Mouse (Mus musculus): ENCODE results near the gene Osbpl2. TPM values are rescaled to one million over a fixed set of nuclear protein-coding genes. Genes with fewer than 3 reads are reported as not detected.

Gene Osbpl2
- total and polyA plus RNA-seq, 2 experiments = 14.0 to 21.9 TPM

DNA sequence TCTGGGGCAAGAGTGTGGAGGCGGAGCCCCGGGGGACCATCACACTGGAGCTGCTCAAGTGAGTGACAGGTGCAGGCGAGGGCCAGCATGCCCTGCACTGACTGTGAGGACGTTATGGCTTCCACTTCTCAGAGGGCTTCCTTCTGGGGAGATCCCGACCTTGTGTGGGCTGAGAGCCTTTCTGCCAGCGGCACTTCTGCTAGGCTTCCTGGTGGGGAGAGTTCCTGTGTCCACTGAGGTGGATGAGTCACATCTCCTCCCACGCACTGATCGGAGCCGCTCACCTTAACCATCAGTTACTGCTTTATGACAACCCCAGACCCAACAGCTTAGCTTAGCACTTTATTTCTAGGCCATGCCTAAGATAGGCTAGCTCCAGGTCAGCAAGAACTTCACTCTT, 29.4 kb downstream of the Osbpl2 start:
- DNase-seq (ENCODE audit: extremely low read depth, low read depth, low spot score) = no peak
- WGBS = 84% methylated on average over 9 of the region's 9 CpGs
- H3K36me3 ChIP-seq (ENCODE audit: control insufficient read depth, insufficient read depth, low read length) = peaks cover 51% of the 10 kb centered on the region
- no peak overlapping the region for H3K4me3 ChIP-seq (ENCODE audit: insufficient read depth, low read depth, low read length)
- no peak overlapping the region for H3K27ac ChIP-seq (replicated peaks; ENCODE audit: insufficient read depth, low read depth, low read length)
- H3K27me3 ChIP-seq (ENCODE audit: control insufficient read depth, insufficient read depth, low read length) = no peaks in the 10 kb centered on the region
- no peaks in the 10 kb centered on the region for H3K79me2 ChIP-seq (ENCODE audit: control insufficient read depth, insufficient read depth, low read length)
- TF ChIP-seq CTCF (IDR thresholded peaks at IDR 0.05; ENCODE audit: low read depth, low read length) = no peak
- TF ChIP-seq POLR2A (IDR thresholded peaks at IDR 0.05; ENCODE audit: extremely low read depth, insufficient read depth, low read length) = no peak
- H3K9ac ChIP-seq (ENCODE audit: low read depth, low read length) = no peak overlapping the region
- H3K4me1 ChIP-seq (ENCODE audit: control insufficient read depth, insufficient read depth, low read length) = peaks cover 2% of the 10 kb centered on the region

DNA sequence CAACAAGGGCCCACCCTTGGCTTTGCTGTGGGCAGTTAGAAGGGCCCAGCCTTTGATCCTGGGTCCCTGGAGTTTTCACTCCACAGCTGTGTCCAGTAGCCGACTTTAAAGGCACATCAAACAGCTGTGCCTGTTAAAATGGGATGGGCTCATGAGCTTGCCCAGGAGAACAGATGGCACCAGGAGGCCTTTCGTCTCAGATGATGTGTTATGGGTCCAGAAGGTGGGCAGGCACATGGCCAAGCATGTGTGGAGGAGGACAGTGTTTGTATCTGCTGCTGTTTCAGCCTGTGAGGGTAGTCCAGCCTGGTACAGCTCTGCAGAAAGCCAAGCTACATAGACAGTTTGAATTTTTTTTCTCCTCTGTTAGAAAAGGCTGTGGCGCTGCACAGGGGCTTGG, 35.7 kb downstream of the Osbpl2 start:
- 91% methylated on average over 3 of the region's 3 CpGs for WGBS
- Histone ChIP-seq H3K9ac (ENCODE audit: low read depth, low read length) (no peak overlapping the region), H3K27ac (replicated peaks; ENCODE audit: insufficient read depth, low read depth, low read length) (no peak overlapping the region), H3K4me1 (ENCODE audit: control insufficient read depth, insufficient read depth, low read length) (peaks cover 2% of the 10 kb centered on the region), H3K36me3 (ENCODE audit: control insufficient read depth, insufficient read depth, low read length) (peaks cover 43% of the 10 kb centered on the region; the same call in 1 of the 2 replicates), H3K27me3 (ENCODE audit: control insufficient read depth, insufficient read depth, low read length) (no peaks in the 10 kb centered on the region), H3K4me3 (ENCODE audit: insufficient read depth, low read depth, low read length) (no peak overlapping the region), H3K79me2 (ENCODE audit: control insufficient read depth, insufficient read depth, low read length) (no peaks in the 10 kb centered on the region)
- no peak for DNase-seq (ENCODE audit: extremely low read depth, low read depth, low spot score)
- TF ChIP-seq CTCF (IDR thresholded peaks at IDR 0.05; ENCODE audit: low read depth, low read length) (no peak), POLR2A (IDR thresholded peaks at IDR 0.05; ENCODE audit: extremely low read depth, insufficient read depth, low read length) (no peak)

DNA sequence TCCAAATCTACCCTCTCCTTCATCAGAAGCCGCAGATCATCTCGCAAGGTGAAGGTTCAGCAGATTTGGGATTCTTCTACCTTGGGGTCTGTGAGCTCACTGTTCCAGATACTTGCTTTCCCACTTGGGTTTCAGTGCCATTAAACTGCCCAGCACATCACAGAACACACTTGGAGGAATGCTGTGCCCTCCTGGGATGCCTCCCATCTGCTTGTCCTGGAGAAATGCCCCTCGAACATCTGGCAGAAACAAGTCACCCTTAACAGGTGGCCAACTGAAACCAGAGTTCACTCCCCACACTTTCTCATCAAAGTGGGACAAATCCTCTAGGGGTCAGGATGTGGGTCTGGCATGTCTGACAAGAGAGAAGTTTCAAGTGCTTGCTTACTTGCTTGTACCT, 39.5 kb downstream of the Osbpl2 start:
- WGBS = 93% methylated on average over 3 of the region's 3 CpGs
- no peak for DNase-seq (ENCODE audit: extremely low read depth, low read depth, low spot score)
- H3K36me3 ChIP-seq (ENCODE audit: control insufficient read depth, insufficient read depth, low read length) = peaks cover 51% of the 10 kb centered on the region

DNA sequence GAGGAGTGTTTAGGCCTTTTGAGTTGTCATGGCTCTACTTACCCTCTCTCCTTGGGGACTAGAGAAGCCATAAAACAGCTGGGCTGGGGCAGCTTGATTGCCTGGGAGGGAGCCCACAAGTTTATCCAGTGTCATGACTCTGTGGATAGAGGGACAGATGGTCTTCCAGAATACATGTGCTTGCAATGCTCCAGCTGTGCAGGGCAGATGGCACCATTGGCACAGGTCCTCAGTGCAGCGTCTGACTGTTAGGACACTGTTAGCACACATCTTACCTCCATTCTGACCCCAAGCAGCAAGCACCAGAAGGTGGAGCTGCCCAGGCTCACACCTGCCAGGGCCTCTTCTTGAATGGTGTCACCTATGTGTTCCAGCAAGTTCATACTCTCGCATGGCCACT, 46.7 kb downstream of the Osbpl2 start:
- WGBS = 89% methylated on average over 2 of the region's 2 CpGs
- DNase-seq (ENCODE audit: extremely low read depth, low read depth, low spot score) = no peak
- peaks cover 6% of the 10 kb centered on the region; the same call in 1 of the 2 replicates for H3K4me1 ChIP-seq (ENCODE audit: control insufficient read depth, insufficient read depth, low read length)
- no peaks in the 10 kb centered on the region for H3K27me3 ChIP-seq (ENCODE audit: control insufficient read depth, insufficient read depth, low read length)
- no peak overlapping the region for H3K9ac ChIP-seq (ENCODE audit: low read depth, low read length)
- H3K36me3 ChIP-seq (ENCODE audit: control insufficient read depth, insufficient read depth, low read length) = peaks cover 22% of the 10 kb centered on the region
- H3K4me3 ChIP-seq (ENCODE audit: insufficient read depth, low read depth, low read length) = no peak overlapping the region
- H3K27ac ChIP-seq (replicated peaks; ENCODE audit: insufficient read depth, low read depth, low read length) = no peak overlapping the region
- TF ChIP-seq CTCF (IDR thresholded peaks at IDR 0.05; ENCODE audit: low read depth, low read length) (no peak), POLR2A (IDR thresholded peaks at IDR 0.05; ENCODE audit: extremely low read depth, insufficient read depth, low read length) (no peak)
- H3K79me2 ChIP-seq (ENCODE audit: control insufficient read depth, insufficient read depth, low read length) = no peaks in the 10 kb centered on the region

More for the DNA sequence above, 39.5 kb downstream of the Osbpl2 start:
- Histone ChIP-seq H3K4me1 (ENCODE audit: control insufficient read depth, insufficient read depth, low read length) (no peaks in the 10 kb centered on the region), H3K4me3 (ENCODE audit: insufficient read depth, low read depth, low read length) (no peak overlapping the region), H3K9ac (ENCODE audit: low read depth, low read length) (no peak overlapping the region), H3K27me3 (ENCODE audit: control insufficient read depth, insufficient read depth, low read length) (no peaks in the 10 kb centered on the region), H3K79me2 (ENCODE audit: control insufficient read depth, insufficient read depth, low read length) (no peaks in the 10 kb centered on the region), H3K27ac (replicated peaks; ENCODE audit: insufficient read depth, low read depth, low read length) (no peak overlapping the region)
- TF ChIP-seq CTCF (IDR thresholded peaks at IDR 0.05; ENCODE audit: low read depth, low read length) = no peak
- no peak for TF ChIP-seq POLR2A (IDR thresholded peaks at IDR 0.05; ENCODE audit: extremely low read depth, insufficient read depth, low read length)

DNA sequence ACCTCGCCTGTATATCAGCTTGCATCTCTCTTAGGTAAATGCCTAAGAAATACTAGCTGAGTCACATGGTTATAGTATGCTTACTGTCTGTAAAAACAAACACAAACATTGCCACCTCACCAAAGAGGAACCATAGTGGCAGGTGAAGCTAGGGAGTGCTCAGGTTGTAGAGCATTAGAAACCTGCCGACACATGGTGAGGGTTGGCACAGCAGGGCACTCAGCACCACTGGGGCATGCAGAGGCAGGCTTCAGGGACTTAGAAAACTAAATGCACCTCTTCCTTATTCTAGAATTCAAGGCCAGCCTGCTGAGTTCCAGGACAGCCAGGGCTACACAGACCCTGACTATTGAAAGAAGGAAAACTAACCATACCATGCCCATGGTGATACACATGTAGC, 47.8 kb downstream of the Osbpl2 start:
- 89% methylated on average over 2 of the region's 2 CpGs for WGBS
- Histone ChIP-seq H3K9ac (ENCODE audit: low read depth, low read length) (no peak overlapping the region), H3K36me3 (ENCODE audit: control insufficient read depth, insufficient read depth, low read length) (peaks cover 14% of the 10 kb centered on the region), H3K27ac (replicated peaks; ENCODE audit: insufficient read depth, low read depth, low read length) (no peak overlapping the region), H3K79me2 (ENCODE audit: control insufficient read depth, insufficient read depth, low read length) (peaks cover 4% of the 10 kb centered on the region), H3K4me3 (ENCODE audit: insufficient read depth, low read depth, low read length) (no peak overlapping the region), H3K27me3 (ENCODE audit: control insufficient read depth, insufficient read depth, low read length) (no peaks in the 10 kb centered on the region), H3K4me1 (ENCODE audit: control insufficient read depth, insufficient read depth, low read length) (peaks cover 8% of the 10 kb centered on the region; the same call in 1 of the 2 replicates)
- DNase-seq (ENCODE audit: extremely low read depth, low read depth, low spot score) = no peak
- no peak for TF ChIP-seq CTCF (IDR thresholded peaks at IDR 0.05; ENCODE audit: low read depth, low read length)
- no peak for TF ChIP-seq POLR2A (IDR thresholded peaks at IDR 0.05; ENCODE audit: extremely low read depth, insufficient read depth, low read length)

DNA sequence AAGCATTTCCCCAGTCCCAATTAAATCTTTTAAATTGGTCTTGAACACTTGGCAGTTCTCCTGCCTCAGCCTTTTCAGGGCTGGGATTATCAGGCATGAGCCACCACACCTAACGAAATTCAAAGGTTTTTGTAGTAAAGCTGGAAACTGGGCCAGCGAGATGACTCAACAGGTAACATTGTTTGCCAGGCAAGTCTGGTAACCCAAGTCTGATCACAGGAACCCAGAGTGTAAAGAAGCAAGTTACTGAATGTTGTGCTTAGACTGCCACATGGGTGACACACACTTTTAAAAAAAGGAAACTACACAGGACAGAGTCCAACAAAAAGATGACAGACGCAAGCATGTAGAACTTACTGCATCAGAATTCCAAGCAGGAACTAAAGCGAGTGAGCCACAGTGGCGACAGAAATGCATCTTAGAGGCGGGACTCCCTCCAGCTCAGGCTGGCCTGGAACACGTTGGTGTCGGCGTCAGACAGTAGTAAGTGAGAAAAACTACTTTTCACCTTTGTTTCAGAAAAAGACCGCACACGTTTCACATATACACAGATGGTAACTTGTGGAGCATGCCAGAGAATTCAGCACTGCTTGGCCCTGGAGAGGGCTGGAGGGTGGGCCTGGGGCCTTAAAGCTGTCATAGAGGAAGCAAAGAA, 51.2 kb downstream of the Osbpl2 start:
- Histone ChIP-seq H3K9ac (ENCODE audit: low read depth, low read length) (no peak overlapping the region), H3K27me3 (ENCODE audit: control insufficient read depth, insufficient read depth, low read length) (no peaks in the 10 kb centered on the region), H3K4me1 (ENCODE audit: control insufficient read depth, insufficient read depth, low read length) (peaks cover 20% of the 10 kb centered on the region), H3K79me2 (ENCODE audit: control insufficient read depth, insufficient read depth, low read length) (peaks cover 12% of the 10 kb centered on the region), H3K27ac (replicated peaks; ENCODE audit: insufficient read depth, low read depth, low read length) (peak overlapping the region; percentile 16), H3K36me3 (ENCODE audit: control insufficient read depth, insufficient read depth, low read length) (peaks cover 5% of the 10 kb centered on the region; the same call in 1 of the 2 replicates), H3K4me3 (ENCODE audit: insufficient read depth, low read depth, low read length) (no peak overlapping the region)
- TF ChIP-seq CTCF (IDR thresholded peaks at IDR 0.05; ENCODE audit: low read depth, low read length) = no peak
- TF ChIP-seq POLR2A (IDR thresholded peaks at IDR 0.05; ENCODE audit: extremely low read depth, insufficient read depth, low read length) = no peak
- WGBS = 68% methylated on average over 11 of the region's 11 CpGs
- peak; percentile 76 for DNase-seq (ENCODE audit: extremely low read depth, low read depth, low spot score)

All from liver, adult 2 months (tissue).